Mouse (Mus musculus) CD8-positive naive resting alpha-beta T cell, adult 2 months (primary cell): ENCODE results near the gene Sytl2.
A peak's percentile ranks its signal among the peaks of the same experiment; 100 is the strongest.

Experiments
- DNase-seq, 2 experiments: peaks; one replicate each; pipeline ENCODE4 v3.0.0; 2022; ENCODE audit warnings: low read depth in 2 of 2, low spot score in 2 of 2

Sytl2 gene

DNA sequence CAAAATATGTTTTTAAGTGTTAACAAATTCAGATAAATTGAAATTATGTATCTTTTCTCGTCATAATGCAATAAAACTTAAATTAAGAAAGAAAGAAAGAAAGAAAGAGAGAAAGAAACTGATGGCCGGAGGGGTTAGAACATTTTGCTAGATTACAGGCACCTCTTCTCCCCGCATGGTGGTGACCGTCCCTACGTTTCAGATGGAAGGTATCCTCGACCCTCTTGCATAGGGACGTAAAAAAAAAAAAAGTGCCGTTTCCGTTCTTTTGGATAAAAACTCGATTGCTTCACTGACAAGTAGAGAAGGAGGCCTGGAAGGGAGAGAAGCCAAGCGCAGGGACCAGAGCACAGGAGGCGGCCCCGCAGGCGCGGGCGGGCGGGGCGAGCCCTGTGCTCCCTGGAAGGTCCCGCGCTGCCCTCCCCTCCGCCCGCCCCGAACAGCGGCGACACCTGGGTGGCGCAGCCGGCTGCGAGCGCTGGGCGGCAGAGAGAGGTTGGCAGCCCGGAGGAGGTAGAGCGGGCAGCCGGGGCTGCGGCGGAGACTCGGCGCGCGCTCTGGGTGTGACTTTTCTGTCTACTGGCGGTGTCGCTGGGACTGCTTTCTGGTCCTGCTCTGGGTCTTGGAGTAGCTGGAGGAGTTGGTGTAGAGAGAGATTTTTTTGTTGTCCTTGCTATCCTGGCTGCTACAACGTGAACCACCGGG lies at the start of gene Sytl2:
Sytl2 (plus strand) TSS at position 311 of the 705 bp plus-strand sequence.
- DNase-seq: peak; percentile 50 to 60

GRCm38 (mm10) chr7:90252946-90253345 lies 49.1 kb upstream of the Sytl2 start:
- DNase-seq: no peak

DNA sequence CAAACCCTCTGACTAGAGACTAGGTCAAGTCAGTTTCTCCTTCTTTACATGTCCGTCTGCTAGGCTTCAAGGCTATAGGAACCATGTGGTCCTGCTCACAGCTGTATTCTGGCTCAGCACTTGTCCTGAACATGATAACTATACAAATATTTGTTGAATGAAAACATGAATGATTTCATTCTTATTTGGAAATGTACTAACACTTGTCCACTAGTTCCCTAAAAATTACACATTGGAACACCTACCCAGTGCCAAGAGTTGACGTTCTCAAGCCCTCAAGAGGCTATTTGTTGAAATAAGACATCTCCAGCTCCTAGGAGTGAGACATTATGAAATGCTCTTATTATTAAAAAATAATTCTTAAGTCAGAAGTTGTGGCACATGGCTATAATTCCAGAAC lies 43.4 kb upstream of the Sytl2 start:
- DNase-seq: no peak

- DNase-seq: no peak
These were observed 42.2 kb upstream of the Sytl2 start for GRCm38 (mm10) chr7:90259899-90260298.

DNA sequence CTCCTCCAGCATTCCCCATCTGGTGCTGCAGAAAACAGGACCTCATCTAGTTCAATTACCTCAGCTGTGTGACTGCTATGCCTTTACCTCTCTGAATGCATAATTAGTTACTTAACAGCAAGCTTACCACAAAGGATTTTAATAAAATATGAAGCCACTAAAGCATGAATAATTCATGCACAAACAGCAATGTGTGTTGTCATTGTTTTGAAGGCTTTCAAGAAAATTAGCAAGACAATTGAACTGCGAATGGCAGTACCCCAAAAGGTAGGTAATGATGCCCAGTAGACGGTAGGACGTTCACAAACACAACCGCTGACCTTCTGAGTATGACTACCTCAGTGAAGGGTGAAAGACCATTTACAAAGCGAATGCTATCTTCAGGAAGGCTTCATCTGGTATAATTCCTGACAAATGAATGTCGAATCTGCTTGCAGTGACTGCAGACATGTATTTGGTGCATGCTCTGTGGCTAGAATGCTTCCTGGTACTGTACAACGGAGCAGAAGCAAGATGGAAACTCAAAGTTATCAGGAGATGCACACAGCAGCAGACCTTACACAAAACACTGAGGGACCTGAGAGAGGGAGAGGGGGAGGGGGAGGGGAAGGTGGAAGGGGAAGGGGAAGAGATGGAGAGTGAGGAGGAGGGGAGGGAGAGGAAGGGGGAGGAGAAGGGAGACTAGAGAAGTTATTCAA lies 40.0 kb upstream of the Sytl2 start:
- DNase-seq: no peak

DNA sequence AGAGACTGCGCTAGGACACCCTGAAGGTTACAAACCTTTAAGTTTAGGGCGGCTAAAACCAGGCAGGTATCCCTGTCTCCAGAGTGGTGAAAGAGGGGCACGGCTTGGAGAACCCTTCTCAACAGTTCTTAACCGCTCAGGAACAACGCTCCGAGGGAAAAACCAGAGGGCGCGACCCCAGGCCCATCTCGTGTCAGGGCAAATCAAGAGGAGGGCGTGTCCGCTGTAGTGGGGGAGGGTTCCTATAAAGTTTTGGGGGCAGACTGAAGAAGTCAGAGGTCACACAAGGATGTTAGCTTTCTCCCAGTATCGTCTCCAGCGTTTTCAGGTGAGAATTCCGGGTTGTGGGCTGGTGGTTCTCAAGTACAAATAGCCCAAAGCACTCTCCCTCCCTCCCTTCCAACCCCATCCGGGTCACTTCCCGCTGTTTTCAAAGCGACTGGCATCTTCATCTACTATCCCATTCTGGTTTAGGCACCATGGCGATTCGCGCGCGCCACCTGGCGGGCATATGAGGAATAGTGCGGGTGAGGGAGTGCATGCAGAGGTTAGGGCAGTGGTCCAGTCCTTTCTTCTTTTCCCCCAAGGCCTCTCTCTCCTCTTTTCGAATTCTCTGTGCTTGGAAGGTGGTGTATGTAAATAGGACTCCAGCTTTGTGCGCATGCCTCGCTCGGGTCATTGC lies 36.6 kb upstream of the Sytl2 start, which contains the start of gene Ccdc83:
Ccdc83 (minus strand) TSS at position 489 of the 682 bp plus-strand sequence.
- peak; percentile 49 to 61 for DNase-seq

DNA sequence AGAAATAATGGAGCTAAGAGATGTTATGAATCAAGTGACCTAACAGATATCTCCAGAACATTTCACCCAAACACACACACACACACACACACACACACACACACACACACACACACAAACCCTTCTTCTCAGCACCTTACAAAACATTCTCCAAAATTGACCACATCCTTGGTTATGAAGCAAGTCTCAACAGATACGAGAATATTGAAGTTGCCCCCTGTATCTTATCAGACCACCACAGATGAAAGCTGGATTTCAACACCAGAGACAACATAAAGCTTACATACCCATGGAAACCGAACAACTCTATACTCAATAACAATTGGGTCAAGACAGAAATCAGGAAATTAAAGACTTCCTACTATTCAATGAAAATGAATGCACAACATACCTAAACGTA lies 31.9 kb upstream of the Sytl2 start:
- no peak for DNase-seq

- no peak for DNase-seq
These were observed 27.4 kb upstream of the Sytl2 start for GRCm38 (mm10) chr7:90274561-90275100.

DNA sequence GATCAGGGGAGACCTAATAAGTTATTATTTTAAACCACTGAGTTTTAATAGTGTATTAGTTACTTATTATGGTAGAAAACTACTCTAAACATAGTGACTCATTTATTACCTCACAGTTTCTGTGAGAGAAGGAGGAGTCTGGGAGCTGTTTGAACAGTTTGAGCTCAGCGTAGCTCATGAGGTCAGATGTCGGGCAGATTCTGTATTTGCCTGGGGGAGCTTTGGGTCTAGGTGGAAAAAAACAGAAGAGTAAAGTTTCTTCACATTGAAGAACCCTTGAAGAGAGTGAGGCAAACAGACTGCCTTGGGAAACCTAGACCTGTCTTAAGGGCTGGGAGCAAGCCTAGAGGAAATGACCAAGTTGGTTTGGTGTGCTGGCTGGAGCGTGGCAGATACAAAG lies 24.8 kb upstream of the Sytl2 start:
- no peak for DNase-seq

- no peak for DNase-seq
These were observed 24.3 kb upstream of the Sytl2 start for GRCm38 (mm10) chr7:90277769-90278168.

- DNase-seq: no peak
These were observed 22.9 kb upstream of the Sytl2 start for GRCm38 (mm10) chr7:90279136-90279535.

GRCm38 (mm10) chr7:90280274-90280875 lies 21.7 kb upstream of the Sytl2 start:
- peak; percentile 49 to 64 for DNase-seq

DNA sequence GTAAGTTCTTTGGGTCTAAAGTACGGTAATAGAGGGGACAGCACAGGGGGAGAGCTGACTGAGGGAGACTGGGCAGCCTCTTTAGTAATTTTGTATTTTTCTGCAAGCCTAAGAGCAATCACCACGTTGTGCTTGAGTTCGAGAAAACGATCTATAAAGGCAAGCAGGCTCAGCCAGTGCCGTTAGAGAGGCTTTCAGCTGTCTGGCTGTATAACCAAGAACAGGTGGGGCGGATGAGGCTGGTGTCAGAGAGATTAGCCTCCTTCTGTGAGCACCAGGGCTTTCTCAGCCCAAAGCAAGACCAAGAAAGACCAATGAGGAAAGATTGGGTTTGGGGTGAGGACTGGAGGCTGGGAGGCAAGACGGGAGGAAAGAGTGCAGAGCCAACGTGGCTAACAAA lies 21.2 kb upstream of the Sytl2 start:
- DNase-seq: no peak

DNA sequence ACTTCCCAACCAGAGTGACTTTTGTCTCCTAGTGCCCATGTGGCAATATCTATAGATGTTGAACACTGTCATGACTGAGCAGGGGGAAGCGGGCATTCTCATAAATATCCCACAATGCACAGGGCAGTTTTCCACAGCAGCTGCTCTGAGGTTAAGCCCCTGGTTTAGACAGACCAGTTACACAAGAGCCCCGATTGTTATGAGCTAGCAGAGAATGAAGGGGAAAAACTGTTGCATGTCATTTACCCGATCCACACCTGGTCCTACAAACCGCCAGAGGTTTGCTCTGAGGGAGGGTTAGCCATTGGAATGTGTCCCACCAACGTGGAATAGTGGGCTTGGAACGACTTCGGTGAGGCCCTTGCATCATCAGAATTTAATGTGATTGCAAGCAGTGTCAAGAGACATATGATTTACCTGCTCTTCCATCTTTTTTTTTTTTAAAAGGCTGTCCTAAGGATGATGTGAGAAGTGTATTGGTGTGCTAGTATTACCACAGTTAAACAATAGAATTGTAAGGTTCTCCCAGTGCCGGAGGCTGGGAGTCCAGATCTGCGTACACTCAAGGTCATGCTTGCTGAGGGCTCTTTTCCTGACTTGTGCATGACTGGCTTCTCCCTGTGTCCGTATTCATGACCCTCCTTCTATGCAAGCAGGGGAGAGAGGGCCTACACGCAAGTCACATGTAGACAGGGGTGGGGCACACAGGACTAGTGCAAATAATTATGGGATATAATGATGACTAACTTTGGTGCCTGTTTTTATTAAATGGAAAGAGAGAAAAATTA lies 20.1 kb upstream of the Sytl2 start:
- no peak for DNase-seq

DNA sequence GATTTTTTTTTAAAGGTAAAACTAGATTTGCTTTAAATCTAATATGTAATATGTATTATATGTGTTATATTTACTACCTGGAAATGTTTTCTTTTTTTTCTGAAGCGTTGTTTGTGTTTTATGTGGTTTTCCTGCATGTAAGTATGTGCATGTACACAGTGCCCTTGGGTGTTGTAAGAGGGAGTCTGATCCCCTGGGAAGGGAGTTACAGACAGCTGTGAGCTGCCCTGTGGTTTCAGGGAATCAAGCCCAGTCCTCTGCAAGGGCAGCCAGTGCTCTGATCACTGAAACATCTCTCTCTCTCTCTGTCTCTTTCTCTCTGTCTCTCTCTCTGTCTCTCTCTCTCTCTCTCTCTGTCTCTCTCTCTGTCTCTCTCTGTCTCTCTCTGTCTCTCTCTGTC lies 19.3 kb upstream of the Sytl2 start:
- no peak for DNase-seq

DNA sequence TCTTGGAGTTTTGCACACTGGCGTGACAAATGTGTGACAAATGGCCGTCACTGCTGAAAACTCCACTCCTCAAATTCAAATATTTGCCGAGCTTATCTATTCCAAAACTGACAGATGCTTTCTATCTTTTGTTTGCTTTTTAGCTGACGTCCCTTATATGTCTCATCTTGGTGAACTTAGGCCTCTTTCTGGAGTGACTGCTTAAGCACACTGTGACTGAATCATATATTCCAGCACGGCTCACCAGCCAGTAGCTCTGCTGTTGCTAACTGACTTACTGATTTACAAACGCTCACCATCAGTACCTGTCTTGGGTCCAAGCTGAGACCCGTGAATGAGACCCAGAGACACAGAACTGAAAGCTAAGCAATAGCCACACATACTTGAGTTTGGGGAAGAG lies 17.3 kb upstream of the Sytl2 start:
- no peak for DNase-seq

DNA sequence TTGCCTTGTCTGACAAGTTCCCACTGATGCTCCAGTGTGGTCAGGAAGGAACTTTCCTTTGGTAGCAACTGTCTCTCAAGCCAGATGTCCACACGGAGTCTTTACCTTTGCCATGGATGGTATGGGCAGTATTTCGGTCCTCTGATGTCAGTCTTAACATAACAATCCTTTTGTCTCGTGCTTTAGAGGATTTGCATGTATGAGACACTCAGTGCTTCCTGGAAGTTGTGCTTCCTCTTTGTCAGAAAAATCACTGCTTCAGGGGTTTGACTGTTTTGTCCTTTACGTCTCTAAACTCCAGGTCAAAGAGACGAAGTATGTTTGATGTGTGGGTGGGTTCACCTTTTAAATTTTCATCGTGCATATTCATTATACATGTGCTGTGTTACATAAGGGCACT lies 10.2 kb upstream of the Sytl2 start:
- DNase-seq: no peak

- DNase-seq: peak; percentile 33 to 58
These were observed 848 bp downstream of the Sytl2 start for GRCm38 (mm10) chr7:90302647-90303552.

GRCm38 (mm10) chr7:90306079-90306478 lies 4.0 kb downstream of the Sytl2 start:
- DNase-seq: no peak

GRCm38 (mm10) chr7:90306968-90307367 lies 4.9 kb downstream of the Sytl2 start:
- no peak for DNase-seq
